Mouse (Mus musculus) frontal cortex, adult 2 months (tissue): ENCODE results near the gene Tada2b. TPM values are rescaled to one million over a fixed set of nuclear protein-coding genes. Genes with fewer than 3 reads are reported as not detected.

Experiments used
- DNase-seq, 2 experiments: peaks; one replicate each; pipeline ENCODE4 v3.0.0; 2022; ENCODE audit warnings: low spot score in 1 of 2; ENCODE audit errors: extremely low spot score in 1 of 2
- polyA plus RNA-seq: library from polyadenylated mRNA; depleted of rRNA; stranded (reverse); fragments of >200 nt; gene quantifications from 2 replicates; pipeline ENCODE4 v1.2.3, GENCODE M21; 2012

Tada2b gene
- polyA plus RNA-seq, 1 experiment, result 18.1 TPM

DNA sequence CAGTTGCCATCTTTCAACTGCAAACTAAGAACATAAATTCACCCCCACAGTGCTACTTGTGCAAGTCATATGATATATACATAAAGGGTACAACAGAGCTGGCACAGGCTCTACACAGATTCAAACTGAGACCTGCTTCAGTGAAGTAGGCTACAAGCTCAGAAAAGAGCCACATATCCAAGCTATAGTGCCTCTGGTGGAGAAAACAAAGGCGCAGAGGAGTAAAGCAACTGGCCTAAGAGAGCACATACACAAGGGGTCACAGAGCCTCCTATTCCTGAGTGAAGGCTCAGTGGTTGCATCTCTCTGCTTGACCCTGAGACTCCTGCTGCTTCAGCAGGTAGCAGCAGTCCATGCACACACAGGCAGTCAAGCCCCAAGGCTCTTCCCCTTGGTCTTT, 3.0 kb downstream of the Tada2b start:
- DNase-seq, result no peak

DNA sequence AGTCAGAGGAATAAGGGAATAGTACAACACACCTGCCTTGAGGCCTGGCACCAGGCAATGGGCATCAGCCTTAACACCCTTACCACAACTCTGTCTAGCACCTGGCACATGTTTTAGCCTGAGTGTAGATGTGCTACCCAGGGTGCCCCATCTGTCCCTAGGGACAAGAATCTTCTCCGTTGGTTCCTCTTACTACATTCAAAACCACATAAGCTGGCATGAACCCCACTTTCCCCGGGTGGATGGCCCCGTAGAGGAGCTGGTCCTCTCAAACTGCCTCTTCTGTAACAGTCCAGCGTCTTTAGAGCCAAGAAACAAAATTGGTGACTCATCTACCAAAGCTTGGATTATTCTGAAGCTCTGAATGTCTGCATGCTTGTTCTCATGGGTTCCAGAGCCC, 3.7 kb downstream of the Tada2b start:
- no peak for DNase-seq

DNA sequence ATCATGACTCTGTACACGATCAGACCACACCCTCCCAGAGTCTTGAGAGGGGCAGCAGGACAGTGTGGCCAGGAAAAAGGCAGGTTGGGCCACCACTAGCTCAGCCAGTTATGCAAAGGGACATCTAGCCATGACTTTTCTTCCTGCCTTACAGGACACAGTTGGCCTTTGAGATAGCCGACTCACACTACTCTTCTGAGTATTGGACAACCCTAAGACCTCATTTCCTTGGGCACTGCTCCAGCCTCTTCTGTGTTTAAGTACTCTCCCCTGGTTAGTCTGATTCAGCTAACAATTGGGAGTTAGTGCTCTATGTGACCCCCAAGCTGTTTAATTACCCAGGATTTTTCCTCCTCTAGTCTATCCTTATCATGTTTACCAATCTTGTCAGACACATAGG, 4.3 kb downstream of the Tada2b start:
- no peak for DNase-seq

DNA sequence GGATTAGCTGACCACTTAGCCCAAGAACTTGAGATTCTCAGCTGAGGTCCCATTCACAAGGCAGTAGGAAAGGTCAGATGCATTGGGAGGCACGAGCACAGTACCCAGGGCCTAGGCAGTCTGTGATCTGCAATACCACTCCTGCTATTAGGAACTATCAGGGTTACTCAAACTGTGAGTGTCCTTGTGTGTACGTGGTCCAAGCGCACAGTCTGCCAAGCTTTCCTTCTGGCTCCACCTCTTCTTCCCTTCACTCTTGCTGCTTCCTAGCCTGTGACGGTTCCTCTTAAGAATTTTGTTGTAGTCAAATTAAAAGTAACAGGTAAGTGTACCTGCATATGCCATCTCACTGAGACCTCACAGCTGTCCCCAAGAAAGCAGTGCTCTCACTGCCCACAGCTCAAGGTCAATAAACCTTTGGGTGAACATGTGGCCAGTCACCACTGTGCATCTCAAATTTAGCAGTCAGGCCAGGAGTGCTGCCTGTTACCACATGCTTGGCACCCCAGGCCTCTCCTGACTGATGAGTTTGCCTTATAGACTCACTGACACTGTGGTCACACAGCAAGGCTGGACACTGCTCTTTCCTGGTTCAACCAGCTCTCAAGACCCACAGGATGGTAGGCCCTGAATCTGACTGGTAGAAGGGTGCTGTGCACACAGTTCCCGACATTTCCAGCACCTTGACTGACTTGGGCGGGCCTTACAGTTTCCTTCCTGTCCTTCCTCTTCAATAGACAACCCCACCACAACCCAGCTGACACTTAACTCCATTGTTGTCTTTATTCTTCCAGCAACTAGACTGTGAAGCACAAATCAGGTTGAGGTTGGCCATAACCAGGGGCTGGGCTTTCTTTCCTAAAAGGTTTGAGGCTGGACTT, 5.3 kb downstream of the Tada2b start:
- no peak for DNase-seq

DNA sequence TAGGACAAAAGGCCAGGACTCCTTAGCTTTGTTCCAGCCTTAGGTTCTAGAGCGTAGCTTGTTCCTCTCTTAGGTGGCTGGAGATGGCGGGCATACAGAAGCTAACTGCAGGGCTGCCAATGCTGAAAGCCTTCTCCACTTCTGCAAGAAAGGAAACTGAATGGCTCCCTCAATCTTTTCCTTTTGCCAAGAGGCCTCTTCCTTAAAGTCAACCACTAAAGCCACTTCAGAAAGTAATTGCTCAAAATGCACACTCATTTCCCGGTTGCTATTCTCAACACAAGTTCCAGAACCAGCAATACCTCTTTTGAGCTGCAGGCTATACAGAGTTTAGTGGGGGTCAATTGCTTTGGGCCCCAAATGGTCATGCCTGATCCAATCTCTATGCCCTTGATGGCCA, 6.6 kb downstream of the Tada2b start:
- DNase-seq, result no peak

DNA sequence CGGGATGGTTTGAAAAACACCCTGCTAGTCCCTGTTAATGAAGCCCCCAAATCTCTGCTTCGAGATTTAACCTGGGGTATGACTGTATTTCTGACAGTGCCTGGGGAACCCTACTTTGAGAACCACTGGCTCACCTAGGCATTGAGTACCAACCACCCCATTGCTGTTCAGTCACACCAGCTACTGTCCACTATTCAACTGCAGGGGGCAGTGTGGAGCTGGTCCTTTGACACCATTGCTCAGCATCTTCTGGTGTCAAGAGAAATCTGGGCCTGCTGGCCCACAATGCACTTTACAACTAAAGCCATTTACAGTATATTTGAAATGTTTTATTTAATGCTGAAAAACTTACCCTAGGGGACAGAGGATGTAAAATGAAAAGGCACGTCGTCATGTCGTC, 9.8 kb downstream of the Tada2b start:
- peak in 1 of 2 experiments; percentile 85 for DNase-seq

DNA sequence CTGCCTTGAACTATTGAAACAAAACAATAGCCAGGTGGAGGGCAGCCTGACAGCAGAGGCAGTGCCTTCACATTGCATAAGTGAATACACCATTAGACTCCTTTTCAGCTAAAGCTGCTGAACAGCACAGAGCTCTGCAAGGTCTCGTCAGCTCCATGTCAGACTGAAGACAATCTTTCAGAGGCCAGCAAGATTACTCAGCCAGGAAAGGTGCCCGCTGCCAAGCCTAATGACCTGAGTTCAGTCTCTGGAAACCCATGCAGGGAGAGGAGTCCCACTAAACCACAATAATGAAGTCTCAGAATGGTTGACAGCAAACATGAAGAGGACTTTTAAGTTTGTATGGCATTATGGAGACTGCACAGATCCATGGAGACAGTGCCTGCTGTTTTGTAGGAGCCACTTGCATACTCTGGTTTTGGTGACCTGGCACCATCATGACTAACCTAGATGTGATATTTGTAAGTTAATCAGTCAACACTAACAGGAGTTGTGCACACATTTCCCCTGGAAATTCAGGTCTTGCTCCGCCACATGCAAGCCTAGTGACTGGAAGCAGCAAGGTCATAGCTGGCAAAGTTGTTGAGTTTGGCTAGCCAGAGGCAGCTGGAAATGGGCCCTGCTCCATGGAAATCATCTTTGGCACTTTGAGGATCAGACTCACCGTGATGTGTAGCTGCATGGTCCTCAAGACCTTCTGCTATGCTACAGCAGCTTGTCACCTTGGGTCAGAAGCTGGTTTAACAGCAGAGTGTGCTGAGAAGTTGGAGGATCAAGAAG, 11.0 kb downstream of the Tada2b start:
- DNase-seq, result no peak

DNA sequence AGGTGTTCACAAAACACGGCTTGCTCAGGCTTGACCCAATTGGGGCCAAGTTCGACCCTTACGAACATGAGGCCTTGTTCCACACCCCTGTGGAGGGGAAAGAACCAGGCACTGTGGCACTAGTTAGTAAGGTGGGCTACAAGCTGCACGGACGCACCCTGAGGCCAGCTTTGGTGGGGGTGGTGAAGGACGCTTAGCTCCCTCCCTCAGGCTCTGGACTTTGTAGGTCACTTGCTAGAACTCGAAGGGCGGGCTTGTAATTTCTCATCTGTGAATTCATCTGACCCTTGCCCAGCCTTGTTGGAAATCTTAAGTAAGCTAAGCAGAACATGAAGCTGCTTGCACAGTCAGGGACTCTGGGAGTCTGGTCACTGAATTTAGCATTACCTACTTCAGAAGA, 12.9 kb downstream of the Tada2b start:
- DNase-seq, result no peak

DNA sequence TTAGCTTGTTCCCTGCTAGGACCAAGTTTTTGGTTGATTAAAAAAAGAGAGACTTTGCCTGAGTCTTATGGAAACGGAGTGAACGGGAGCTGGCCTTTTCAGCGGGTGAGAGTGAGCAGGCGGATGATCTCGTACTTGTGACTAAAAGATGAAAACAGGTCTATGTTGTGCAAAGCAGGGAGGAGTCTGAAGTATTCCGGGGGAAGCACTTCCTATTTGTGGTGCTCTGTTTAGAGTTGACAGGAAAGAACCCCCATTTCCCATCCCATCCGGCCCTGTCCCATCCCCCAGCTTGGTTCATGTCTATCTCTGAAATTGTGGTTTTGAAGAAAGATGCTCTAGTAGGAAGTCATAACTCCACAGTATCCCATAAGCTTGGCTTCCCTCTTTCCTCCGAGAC, 18.2 kb downstream of the Tada2b start:
- no peak for DNase-seq

DNA sequence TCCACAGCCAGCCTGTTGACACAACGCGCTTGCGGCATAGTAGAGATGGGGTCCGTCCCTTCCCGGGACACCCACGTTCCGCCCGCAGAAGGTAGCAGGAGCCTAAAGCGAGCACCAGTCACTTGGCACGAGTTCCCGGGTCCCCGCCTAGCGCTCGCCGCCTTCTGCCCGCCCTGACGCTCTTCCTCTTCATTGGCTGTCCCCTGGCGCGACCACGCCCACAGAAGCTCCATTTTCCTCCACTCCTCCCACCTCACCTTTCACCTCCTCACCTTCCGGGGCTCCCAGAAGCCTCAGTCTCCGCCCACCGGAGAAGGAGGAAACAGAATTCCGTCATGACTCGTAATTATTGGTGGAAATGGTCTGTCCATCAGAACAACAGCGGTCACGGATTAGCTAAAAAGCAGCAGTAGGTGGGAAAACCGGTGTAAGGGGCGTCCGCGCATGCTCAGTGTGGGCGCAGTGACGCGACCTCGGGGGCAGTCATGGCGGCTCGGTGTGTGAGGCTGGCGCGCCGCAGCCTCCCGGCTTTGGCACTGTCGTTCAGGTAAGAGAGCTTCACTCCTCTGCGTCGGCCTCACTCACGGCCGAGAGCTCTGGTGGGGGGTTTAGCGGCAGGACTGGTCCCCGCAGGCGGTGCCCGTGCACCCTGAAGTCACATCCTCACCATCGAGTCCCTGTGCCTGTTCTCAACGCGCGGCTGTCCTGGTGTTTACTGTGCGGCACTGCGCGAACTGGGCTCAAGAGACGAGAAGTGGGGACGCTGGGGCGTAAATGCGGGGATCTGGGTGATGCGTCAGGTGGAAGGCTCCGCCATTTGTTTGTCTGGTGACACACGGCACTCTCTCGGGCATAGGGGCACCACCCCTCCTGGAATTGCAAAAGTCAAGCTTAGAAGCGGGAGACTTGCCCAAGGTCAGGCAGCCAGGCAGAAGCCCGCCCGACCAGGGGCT, 19.1 kb downstream of the Tada2b start, which contains the start of gene Grpel1:
TSS of gene Grpel1 (plus strand) at position 290 of the 953 bp plus-strand sequence.
- peak; percentile 99 for DNase-seq

DNA sequence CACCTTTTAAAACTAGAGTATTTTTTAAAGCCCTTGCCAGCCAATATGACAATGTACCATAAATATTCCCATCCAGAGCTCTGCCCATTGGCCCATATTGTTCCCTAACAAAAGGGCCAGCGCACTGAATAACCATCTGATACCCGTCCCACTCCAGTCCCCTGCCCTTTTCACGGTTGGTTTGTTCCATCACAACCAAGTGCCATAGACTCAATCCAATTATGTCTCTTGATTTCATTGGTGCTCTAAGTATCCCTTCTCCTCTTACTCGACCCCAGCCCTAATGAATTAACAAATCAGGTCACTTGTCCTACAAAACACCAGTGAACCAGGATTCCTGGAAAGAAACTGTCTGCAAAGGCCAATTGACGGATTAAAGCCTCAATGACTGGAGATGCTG, 20.7 kb downstream of the Tada2b start:
- no peak for DNase-seq

DNA sequence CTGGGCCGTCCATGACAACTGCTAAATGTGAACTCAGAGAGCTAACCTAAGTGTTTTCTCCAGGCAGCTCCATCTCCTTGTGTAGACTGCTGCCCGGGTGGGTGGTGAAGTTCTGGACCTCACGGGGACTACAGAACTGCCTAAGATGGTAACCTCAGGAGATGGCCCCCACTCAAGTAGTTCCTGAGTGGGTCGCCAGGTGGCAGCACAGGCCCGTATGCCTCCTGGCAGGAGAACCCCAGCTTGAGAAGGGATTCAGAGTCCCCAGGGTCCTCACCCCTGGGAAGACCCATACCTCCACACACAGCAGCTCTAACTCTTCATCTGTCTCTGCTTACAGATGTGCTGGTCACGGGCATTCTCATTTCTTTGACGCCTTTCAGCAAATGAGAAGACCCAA, 21.3 kb downstream of the Tada2b start:
- peak; percentile 51 to 89 for DNase-seq

DNA sequence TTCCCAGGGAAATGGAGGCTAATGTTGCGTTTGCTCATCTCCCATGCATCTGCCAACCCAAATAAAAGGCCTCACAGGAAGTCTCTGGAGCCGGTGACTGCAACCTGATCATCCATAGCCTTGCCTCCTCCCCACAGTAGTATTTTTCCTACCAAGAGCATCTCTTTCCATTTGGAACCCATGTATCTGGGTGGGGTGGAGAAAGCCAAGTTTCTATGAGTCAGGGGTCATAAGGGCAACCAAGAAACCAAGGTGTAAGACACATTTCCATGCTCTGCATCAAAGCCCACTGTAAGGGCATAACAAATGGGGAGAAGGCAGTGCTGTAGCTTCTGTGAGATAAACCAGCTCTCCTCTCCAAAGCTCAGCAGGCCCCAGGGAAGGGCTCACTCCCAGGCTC, 22.9 kb downstream of the Tada2b start:
- no peak for DNase-seq

DNA sequence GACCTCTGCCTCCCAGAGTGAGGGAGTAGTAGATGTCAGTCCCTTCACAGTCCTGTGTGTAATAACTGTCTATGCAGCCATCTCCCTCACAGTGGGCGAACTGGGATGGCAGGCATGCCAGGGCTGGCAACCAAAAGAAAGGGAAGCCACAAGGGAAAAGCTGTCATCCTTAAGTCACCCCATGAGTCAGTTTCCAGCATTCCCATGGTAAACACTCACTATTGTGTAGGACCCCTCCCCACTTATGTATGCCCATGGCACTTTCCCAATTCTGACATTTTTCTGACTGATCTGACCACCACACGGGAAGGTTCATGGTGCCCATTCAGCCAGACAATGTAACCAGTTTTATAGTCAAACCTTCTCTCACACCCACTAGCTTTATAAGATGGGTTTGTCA, 23.4 kb downstream of the Tada2b start:
- DNase-seq, result no peak

DNA sequence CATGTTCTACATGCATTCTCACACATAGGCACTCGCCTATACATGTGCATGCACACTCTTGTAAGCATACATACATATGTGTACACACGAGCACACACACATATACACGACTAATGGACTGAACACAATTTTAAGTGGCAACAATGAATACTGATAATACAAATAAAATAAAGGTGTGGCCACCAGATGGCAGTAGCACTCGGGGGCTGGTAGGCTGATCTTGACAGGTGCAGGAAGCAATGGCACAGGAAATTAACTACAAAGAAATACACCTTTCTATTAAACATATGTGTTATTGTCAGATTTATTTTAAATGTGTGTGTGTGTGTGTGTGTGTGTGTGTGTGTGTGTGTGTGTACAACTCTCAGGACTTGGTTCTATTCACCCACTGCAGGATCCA, 25.2 kb downstream of the Tada2b start:
- peak in 1 of 2 experiments; percentile 72 for DNase-seq

DNA sequence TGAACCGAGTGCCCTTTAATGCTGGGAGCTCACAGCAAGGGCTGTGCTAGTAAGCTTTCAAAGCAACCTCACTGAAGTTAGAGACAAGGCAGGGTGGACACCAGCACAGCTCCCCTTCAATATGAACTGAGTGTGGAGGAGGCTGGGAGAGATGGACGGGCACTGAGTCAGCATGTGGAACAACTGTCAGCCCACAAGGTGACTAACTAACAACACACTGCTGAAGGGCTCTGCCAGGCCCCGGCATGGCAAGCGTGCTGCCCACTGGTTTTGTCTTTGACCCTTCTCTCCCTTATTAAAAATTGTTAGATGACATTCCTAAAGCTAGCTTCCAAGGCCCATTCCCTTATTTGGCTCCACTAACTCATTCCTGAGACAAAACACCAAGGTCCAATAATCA, 26.4 kb downstream of the Tada2b start:
- peak in 1 of 2 experiments; percentile 35 for DNase-seq

DNA sequence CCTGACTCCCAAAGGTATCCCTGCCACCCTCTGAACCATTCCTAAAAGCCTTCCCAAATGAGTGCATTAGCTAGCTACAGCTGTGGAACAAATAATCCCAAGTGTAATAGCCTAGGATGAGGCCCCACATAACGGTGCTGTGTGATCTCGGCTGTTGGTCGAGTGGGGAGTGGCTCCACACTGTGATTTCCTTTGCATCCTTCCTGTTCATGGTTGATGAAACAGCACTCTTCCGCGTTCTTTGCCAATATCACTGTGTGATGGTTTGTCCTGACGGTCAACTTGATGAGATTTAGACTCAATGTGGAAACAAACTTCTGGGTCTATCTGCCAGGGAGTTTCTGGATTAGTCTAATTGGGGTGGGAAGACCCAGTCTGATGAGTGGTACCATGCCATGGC, 31.3 kb downstream of the Tada2b start:
- no peak for DNase-seq

DNA sequence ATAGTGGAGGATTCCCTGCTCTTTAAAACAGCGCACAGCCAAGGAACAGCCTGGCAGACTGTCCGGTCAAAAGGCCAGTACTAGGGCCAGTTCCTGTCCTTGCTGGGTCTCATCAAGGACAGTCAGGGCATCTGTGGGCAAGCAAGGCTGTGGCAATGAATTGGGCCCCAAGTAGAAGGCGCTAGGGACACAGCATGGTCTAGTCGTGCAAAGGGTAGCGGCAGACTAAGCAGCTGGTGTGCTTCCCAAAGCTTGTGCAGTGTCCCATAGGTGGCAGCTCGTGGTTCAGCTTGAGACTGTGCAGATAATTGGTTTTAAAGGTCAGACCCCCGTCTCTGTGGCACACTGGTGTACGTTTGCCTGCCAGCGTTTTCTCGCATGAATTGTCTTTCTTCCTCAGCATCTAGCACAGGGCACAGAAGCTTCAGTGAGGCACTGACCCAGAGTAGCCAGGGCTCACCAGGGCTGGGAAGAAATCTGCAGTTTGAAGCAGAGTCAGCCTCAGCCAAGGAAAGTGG, 32.2 kb downstream of the Tada2b start:
- DNase-seq, result no peak

DNA sequence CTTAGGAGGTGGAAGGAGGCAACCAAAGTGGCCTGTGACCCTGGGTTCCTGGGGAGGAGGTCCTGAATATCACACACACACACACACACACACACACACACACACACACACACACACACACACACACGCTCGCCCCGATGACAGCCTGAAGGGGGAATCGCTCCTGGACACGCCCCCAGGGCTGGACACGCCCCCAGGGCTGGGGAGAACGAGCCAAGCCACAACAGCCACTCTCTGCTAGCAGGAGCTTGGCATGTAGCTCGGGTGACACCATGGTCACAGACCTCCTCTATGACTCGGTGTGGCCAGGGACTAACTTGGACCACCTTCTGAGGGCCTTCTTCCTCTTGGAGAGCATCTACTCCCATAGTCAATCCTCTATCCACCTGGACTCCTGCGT, 33.0 kb downstream of the Tada2b start:
- DNase-seq, result no peak

DNA sequence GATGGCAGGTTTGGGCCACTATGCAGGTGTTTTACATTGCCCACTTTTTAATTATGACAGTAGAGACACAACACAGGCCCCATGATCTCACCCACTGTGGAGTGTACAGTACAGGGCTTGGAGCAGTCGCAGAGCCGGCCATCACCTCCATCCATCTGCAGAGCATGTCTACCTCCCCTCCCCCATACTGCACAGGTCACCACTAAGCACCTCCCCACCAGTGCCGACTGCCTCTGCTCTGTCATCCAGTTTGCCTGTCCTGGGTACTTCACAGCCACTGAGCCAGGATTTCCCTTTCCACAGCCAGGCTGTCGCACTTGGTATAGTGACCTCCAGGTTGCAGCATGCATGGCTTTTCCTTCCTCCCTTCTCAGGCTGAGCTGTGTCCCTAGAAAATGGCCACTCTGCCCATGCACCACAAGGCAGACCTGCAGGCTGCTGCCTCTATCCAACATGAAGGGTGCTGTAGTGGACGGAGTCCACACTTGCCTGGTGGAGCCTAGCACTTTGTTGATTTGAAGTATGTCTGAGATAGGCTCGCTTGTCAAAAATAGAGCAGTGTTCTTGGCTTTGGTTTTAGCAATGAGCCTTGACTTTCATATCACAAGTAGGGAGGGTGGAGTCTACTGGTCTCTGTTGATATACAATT, 34.3 kb downstream of the Tada2b start:
- no peak for DNase-seq
